Mouse (Mus musculus) forebrain, embryonic 10.5 days (tissue): Measurements from ENCODE around the gene Dcaf8. TPM values are rescaled to one million over a fixed set of nuclear protein-coding genes. Genes with fewer than 3 reads are reported as not detected.
"Not testable (repeated sequence)": the region's sequence is repeated elsewhere in the genome, so short reads cannot be mapped to it uniquely, and the experiment has no call there.

Experiments
- DNase-seq: peaks from one replicate; pipeline ENCODE4 v3.0.0-alpha.2; 2017; ENCODE audit warnings: low spot score; ENCODE audit errors: extremely low spot score
- H3K27ac ChIP-seq: fragments of 300-500 bp; sonication (generic); 2 replicates; pipeline ENCODE4 v1.5.1; 2016; ENCODE audit warnings: mild to moderate bottlenecking
- H3K27me3 ChIP-seq: fragments of 300-500 bp; sonication (generic); 2 replicates; pipeline ENCODE4 v1.6.1; 2016; ENCODE audit warnings: mild to moderate bottlenecking; ENCODE audit not compliant: poor library complexity, severe bottlenecking
- H3K36me3 ChIP-seq: fragments of 300-500 bp; sonication (generic); replicated peaks from 2 replicates; pipeline ENCODE4 v1.6.1; 2016; ENCODE audit warnings: mild to moderate bottlenecking, moderate library complexity
- H3K4me1 ChIP-seq: fragments of 300-500 bp; sonication (generic); 2 replicates; pipeline ENCODE4 v1.6.1; 2016
- H3K4me3 ChIP-seq: fragments of 300-500 bp; sonication (generic); 2 replicates; pipeline ENCODE4 v1.5.1; 2016; ENCODE audit warnings: mild to moderate bottlenecking, moderate library complexity
- H3K9me3 ChIP-seq: fragments of 300-500 bp; sonication (generic); 2 replicates; pipeline ENCODE4 v1.6.1; 2016; ENCODE audit warnings: mild to moderate bottlenecking, moderate library complexity
- WGBS: fragments of 180-500 bp; shearing (Covaris S2); methylation state at CpG from one replicate; pipeline ENCODE4 v1.1.7; 2016; 5-methylcytosine and 5-hydroxymethylcytosine counted together
- polyA plus RNA-seq: library from polyadenylated mRNA; unstranded; fragments of >200 nt; fragmentation: Nextera tagmentation; extraction: Ambion mirVana; gene quantifications from 2 replicates; pipeline ENCODE4 v1.2.1, GENCODE M21; 2016

Gene Dcaf8
- polyA plus RNA-seq, 1 experiment from 2014 or later, result 138 TPM

DNA sequence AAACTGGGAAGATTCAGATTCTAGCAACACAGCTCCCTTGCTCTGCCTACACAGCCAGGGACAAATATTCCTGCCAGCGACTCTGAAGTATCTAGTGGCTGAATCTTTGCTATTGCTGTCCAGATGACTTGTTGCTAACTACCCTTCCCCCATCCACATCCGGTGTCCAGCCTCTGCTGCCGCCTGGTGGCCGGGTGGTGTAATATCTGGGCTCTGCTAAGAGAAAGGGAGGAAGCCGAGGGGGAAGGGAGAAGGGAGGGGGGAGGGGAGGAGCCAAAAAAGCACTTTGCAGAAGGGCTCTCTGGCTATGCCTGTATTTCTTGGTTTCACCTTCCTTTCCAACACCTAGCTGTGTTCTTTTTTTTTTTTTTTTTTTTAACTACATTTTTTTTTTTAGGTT is 69.3 kb downstream of the Dcaf8 start:
- WGBS, result 1% methylated on average over 5 of the region's 5 CpGs
- H3K27me3 ChIP-seq, result no peaks in the 10 kb centered on the region
- DNase-seq, result peak; percentile 95
- peak overlapping the region; percentile 90 for H3K27ac ChIP-seq
- no peaks in the 10 kb centered on the region for H3K36me3 ChIP-seq
- H3K9me3 ChIP-seq, result no peaks in the 10 kb centered on the region
- peak overlapping the region; percentile 43 for H3K4me3 ChIP-seq
- peaks cover 79% of the 10 kb centered on the region for H3K4me1 ChIP-seq

DNA sequence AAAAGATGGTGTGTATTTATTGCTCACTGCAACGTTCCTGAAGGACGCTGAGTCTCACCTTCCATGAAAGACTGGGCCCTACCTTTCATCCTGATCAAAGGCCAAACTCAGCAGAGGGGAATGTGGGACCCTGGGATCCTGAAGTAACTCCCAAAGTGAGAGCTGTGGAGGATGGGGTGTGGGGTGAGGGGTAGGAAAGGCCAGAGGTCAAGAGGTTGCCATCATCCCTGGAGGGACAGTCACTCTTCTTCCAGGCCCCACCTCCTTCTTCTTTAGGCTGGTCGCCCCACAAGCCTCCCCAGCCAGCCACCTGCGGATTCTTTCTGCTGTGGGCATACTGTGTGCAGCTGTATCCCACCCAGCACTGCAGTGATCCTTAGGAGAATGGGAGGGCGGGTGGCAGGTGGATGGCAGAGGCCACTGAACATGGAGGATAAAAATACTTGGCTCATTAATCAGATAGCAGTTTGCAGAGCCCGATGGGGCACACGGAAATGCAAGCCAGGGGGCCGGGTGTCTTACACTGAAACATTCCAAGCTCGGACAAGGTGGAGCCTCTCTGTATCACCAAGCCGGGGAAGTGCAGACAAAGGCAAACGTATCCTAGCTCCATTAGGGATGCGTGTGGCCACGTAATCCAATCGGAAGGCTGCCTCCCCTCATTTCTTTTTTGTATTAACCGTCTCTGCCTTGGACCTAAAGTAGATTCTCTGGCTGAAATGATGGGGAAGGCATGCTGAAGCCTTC is 70.5 kb downstream of the Dcaf8 start:
- Histone ChIP-seq H3K4me1 (peaks cover 75% of the 10 kb centered on the region), H3K27ac (peak overlapping the region; percentile 76)

DNA sequence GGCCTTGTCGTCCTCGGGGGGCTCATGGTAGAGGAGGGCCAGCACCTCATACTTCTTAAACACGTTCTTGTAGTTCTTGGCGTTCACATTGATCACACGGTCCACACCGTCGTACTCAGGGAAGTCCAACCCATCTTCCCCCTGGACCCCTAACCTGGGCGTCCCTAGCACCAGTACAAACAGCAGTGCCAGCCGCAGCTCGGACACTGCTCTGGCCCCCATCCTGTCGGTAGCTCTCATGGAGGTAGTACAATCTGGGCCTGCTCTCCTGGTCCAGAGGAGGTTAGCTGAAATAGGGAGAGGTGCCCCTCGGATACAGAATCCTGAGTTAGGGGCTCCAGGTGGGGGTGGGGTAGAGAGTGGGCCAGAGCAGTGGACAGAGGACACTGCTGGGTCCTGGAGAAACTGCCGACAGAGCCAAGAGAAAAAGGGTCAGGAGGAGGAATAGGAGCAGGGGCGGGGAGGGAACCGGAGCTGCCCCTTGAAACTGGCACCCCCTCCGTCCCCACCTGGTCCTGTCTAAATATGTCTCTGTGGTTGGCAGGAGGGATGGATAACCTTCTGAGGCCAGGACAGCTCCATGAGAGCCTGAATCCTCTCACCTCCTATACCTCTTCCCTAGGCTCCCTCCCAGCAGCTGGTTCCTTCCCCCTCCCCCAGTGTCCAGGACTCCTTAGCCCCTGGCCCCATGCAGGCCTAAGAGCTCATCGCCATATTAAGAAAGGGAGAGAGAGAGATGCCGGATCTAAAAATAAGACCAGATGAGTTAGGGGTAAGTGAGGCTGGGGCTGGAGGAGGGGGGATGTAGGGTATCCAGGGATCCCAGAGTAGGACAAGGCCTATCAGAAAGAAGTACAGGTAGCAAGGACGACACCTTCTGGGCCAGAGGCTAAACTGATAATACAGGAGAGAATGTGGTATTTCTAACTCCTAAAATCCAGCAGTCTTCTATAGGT is 71.8 kb downstream of the Dcaf8 start, which contains the start of gene Casq1:
Gene Casq1, minus strand, starts transcription at position 418 of the 956 bp plus-strand sequence.
- Histone ChIP-seq H3K27me3 (no peaks in the 10 kb centered on the region), H3K36me3 (no peaks in the 10 kb centered on the region), H3K27ac (peak within 1 kb of the TSS; percentile 76), H3K4me3 (no peak within 1 kb of the TSS), H3K4me1 (peaks cover 64% of the 10 kb centered on the region), H3K9me3 (no peaks in the 10 kb centered on the region)
- WGBS, result 83% methylated on average over 19 of the region's 19 CpGs
- no peak for DNase-seq

More for the DNA sequence above, 70.5 kb downstream of the Dcaf8 start:
- Histone ChIP-seq H3K27me3 (no peaks in the 10 kb centered on the region), H3K4me3 (no peak overlapping the region), H3K36me3 (no peaks in the 10 kb centered on the region), H3K9me3 (no peaks in the 10 kb centered on the region)
- DNase-seq, result no peak
- WGBS, result 58% methylated on average over 15 of the region's 15 CpGs

DNA sequence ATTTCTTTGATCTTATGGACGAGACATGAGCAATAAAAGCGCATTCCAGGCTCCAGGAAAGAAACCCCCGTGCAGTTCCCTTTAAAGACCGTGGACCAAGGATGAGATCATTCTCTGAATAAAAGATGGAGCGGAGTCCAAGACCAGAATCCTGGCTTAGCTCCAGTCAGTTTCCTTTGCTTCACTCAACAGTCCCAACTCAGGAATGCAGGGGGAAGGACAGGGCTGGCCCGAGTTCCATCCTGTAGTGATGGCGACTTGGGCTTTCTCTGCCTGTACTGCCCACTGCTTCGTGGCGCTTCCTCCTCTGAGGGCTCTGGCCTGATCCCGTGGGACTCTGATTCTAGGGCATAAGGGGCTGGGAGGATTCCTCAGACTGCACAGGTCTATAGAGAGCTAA is 72.5 kb downstream of the Dcaf8 start:
- H3K27ac ChIP-seq, result peak overlapping the region; percentile 76
- WGBS, result 70% methylated on average over 10 of the region's 10 CpGs
- no peak overlapping the region for H3K4me3 ChIP-seq
- peaks cover 64% of the 10 kb centered on the region for H3K4me1 ChIP-seq
- no peaks in the 10 kb centered on the region for H3K27me3 ChIP-seq
- no peak for DNase-seq
- H3K9me3 ChIP-seq, result no peaks in the 10 kb centered on the region
- H3K36me3 ChIP-seq, result no peaks in the 10 kb centered on the region

DNA sequence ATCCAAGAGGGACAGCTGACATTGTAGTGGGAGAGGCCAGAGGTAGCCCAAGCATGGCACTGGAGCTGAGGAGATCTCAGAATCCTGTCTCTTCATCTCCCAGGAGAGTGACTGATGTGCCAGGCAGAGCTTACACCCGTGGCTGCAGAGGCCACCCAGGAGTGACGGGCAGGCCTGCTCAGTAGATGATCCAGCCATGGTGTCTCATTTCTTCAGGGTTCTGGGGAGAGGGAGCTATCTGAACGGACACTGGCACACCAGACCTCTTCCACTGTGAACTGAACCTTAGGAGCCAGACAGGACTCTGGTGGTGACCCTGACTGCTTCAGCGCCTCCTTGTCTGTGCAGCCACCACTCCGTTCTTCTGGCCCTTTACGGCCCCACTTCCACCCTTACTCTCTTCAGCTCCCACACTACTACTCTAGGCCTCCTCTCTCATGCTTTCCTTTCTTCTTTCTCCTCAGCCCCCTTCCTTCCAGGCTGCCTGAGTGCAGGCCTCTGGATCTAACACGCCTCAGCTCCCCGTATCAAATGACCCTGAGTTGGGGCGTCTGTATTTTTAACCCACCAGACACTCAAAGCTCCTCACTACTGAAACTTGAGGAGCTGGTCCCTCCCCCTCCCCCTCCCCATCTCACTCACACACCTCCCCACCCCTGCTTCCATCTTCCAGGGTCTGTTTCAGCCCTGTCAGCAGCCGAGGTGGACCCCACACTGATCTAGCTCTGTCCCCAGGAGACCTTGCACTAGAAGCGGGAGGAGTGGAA is 73.6 kb downstream of the Dcaf8 start:
- Histone ChIP-seq H3K27me3 (no peaks in the 10 kb centered on the region), H3K4me3 (no peak overlapping the region; the same call in 1 of the 2 replicates), H3K27ac (peak overlapping the region; percentile 84), H3K9me3 (no peaks in the 10 kb centered on the region), H3K36me3 (no peaks in the 10 kb centered on the region), H3K4me1 (peaks cover 62% of the 10 kb centered on the region)
- DNase-seq, result peak; percentile 25
- 42% methylated on average over 11 of the region's 11 CpGs for WGBS

DNA sequence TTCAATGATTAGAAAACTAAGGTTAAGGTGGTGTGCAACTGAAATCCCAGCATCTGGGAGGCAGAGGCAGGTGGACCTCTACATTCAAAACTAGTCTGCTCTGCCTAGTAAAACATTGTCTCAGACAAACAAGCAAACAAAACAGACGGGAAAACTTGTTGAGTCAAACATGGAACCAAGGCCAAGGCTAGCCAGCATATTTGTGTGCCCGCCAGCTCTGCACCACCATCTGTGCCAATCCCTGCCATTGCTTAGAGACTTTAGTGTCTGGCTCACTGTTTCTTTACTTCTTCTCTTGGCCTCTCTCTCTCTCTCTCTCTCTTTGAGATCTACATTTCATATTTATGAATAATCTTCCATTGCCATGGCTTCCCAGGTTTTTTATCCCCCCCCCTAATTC is 80.3 kb downstream of the Dcaf8 start:
- H3K4me1 ChIP-seq, result no peaks in the 10 kb centered on the region
- no peaks in the 10 kb centered on the region for H3K36me3 ChIP-seq
- no peak overlapping the region for H3K27ac ChIP-seq
- H3K4me3 ChIP-seq, result no peak overlapping the region
- no peaks in the 10 kb centered on the region for H3K27me3 ChIP-seq
- no peaks in the 10 kb centered on the region for H3K9me3 ChIP-seq
- no peak for DNase-seq
- 85% methylated on average over 2 of the region's 2 CpGs for WGBS

DNA sequence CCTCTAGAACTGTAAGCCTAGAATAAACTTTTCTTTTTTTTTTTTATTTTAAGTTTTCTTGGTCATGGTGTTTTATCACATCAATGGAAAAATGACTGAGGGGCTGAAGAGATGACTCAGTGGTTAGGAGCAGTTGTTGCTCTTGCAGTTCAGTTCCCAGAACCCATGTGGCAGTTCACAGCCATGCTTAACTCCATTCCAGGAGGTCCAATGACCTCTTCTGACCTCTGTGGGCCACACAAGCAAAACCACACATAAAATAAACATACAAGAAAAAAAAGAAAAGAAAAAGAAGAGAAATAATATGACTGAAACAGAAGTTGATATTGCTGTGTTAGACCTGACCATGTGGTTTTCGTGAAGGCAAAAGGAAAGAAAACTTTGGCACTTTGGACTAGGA is 81.3 kb downstream of the Dcaf8 start:
- WGBS, result 86% methylated on average over 1 of the region's 1 CpGs
- no peak overlapping the region for H3K4me3 ChIP-seq
- H3K27ac ChIP-seq, result no peak overlapping the region
- no peak for DNase-seq
- H3K4me1 ChIP-seq, result no peaks in the 10 kb centered on the region
- no peaks in the 10 kb centered on the region for H3K27me3 ChIP-seq
- H3K9me3 ChIP-seq, result no peaks in the 10 kb centered on the region
- H3K36me3 ChIP-seq, result no peaks in the 10 kb centered on the region

DNA sequence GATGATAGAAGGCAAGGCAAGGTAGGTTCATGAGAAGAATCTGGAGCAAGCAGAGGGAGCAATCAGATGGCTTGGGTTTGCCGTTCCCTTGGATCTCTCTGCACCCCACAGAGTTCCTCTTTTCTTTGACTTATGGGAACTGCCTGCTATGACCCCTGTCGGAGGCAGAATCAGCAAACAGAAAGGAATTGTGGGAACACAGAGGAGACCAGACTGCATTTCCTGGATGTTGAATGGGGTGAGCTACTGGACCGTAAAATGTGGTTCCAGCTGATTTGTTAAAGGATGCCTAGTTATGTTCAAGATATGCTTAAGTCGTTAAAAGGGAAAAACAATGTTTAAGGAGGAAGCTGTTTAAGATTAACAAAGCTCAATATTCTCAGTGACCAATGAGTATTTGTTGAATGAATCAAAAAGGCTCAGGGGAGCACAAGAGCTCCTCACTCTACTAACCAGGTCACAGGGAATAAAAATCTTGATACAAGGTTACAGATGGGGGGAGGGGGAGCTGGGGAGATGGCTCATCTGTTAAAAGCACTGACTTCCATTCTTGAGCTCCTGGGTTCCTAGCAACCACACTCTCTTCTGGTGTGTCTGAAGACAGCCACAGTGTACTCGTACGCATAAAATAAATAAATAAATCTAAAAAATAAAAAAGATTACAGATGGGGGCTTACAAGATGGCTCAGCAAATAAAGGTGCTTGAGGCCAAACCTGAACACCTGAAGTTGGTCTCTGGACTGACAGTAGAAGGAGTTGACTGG is 93.2 kb downstream of the Dcaf8 start:
- no peak for DNase-seq
- Histone ChIP-seq H3K36me3 (no peaks in the 10 kb centered on the region), H3K4me1 (peaks cover 45% of the 10 kb centered on the region), H3K27ac (peak overlapping the region; percentile 69), H3K9me3 (no peaks in the 10 kb centered on the region), H3K4me3 (no peak overlapping the region), H3K27me3 (peaks cover 35% of the 10 kb centered on the region)
- 49% methylated on average over 6 of the region's 6 CpGs for WGBS

DNA sequence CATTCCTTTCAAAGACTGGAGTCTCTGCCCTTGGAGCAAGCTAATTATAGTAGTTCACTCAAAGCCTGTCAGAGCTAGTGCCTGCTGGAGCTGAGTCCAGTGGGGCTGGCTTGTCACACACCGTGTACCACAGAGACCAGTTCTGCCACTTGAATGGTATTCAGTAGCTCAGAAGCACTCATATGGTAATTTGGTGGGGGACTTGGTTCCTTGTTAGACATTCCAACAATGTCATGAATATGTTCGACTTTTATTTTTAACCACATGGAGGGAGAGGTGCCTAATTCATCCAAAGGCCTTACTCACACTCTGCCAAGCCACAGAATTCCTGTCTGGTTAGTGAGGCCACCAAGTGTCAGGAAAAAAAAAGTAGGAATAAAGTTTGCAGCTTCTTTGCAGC is 94.5 kb downstream of the Dcaf8 start:
- Histone ChIP-seq H3K9me3 (no peaks in the 10 kb centered on the region), H3K27me3 (peaks cover 41% of the 10 kb centered on the region), H3K27ac (0 out of 2 replicates have a peak overlapping the region, but pooled peaks have one; percentile 51), H3K4me3 (no peak overlapping the region), H3K36me3 (no peaks in the 10 kb centered on the region), H3K4me1 (peaks cover 45% of the 10 kb centered on the region)
- 43% methylated on average over 2 of the region's 2 CpGs for whole genome bisulfite sequencing
- peak; percentile 37 for DNase-seq

DNA sequence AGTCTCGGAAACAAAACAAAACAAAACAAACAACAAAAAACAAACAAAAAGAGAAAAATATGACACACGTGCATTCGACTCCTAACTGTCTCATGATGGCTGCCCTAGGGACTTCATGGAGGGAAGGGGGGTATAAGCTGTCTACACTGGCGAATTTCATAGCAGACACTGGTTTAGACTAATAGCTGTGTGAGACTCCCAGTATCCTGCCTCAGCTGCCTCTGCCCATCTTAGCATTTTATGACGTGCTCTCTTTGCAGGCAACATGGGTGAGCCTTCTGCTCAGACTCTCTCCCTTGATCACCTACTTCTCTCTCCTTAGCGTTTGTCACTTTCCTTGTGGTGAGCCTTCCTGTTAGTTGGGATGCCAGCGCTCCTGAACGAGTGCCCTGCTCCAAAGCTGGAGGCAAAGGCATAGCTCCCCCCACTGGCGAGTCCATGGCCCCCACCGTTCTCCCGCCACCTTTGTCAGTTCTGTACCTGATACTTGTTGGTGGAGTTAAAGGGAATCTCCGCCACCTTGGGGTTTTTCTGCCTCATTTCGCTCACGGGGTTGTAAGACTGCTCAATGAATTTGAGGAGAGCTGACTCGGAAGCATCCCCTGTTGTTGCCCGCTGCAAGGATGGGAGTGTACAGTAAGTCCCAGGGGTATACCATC is 95.8 kb downstream of the Dcaf8 start:
- H3K4me3 ChIP-seq, result peak overlapping the region; percentile 7; the same call in 1 of the 2 replicates

DNA sequence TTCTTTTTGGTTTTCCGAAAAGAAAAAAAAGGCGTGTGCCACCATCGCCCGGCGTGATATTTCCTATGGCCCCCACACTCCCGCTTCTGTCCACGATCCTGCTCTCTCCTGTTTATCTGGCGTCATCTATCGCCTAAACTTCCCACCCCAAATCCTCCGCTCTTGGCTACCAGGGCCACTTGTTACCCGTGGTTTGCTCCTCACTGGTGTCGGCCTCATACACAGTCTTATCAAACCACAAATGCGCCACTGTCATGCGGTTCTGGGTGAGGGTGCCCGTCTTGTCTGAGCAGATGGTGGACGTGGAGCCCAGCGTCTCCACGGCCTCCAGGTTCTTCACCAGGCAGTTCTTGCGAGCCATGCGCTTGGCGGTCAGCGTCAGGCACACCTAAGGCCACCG is 96.8 kb downstream of the Dcaf8 start:
- H3K9me3 ChIP-seq, H3K27ac ChIP-seq, H3K36me3 ChIP-seq, DNase-seq: not testable (repeated sequence)
- peak overlapping the region; percentile 7; the same call in 1 of the 2 replicates for H3K4me3 ChIP-seq
- WGBS, result 44% methylated on average over 23 of the region's 23 CpGs
- peaks cover 41% of the 10 kb centered on the region for H3K27me3 ChIP-seq
- H3K4me1 ChIP-seq, result peaks cover 49% of the 10 kb centered on the region

More for the DNA sequence above, 95.8 kb downstream of the Dcaf8 start:
- DNase-seq, result no peak
- Histone ChIP-seq H3K27ac (peak overlapping the region; percentile 53; the same call in 1 of the 2 replicates), H3K36me3 (no peaks in the 10 kb centered on the region), H3K27me3 (peaks cover 41% of the 10 kb centered on the region), H3K4me1 (peaks cover 49% of the 10 kb centered on the region), H3K9me3 (no peaks in the 10 kb centered on the region)
- WGBS, result 26% methylated on average over 16 of the region's 16 CpGs
